Mouse (Mus musculus) telencephalon, adult 2 months (tissue): Measurements from ENCODE around the gene Pex11a.
A peak's percentile ranks its signal among the peaks of the same experiment; 100 is the strongest.
"Not testable (repeated sequence)": the region's sequence is repeated elsewhere in the genome, so short reads cannot be mapped to it uniquely, and the experiment has no call there.

ENCODE experiments used
- DNase-seq: peaks from one replicate; pipeline ENCODE4 v3.0.0-alpha.2; 2011; ENCODE audit warnings: low read depth, low spot score

Pex11a gene

DNA sequence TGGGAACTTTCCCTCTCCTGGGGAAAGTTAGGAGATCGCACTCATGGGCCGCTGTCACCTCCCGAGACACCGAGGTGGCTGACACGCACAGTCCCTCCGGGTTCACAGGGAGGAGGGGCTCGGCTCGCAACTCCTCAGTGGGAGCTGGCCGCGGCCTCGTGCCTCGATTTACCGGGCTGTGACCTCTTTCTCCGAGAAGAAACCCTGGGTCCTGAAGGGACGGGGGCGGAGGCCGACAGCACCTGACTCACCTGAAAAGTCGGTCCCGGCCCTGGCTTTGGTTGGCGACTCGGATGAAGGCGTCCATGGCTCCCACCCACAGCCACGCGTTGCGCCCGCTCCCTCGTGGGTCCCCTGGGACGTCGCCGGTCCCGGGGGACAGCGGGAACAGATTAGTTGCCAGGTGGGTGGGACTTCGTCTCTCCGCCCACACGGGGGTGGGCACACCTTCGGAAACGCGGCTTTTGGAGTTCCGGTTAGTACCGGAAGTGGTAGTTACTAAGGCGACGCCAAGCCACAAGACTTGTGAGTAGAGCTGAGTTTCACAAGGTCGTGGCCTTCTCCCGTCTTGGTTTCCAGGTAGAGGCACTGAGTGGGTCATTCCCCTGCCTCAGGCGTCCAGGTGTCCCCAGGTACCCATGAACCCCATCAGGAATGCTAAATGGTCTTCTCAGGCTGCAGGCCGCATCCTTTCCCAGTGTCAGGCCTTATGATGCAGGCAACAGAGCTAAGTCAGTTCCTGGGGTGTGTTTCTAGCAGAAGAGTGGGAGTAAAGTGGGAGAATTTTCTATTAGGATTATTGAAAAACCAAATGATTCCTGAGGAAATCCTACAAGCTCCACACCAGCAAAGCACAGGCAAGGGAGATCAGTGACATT is at the start of gene Pex11a, which contains the start of gene Wdr93:
Pex11a (minus strand) TSS at position 473 of the 878 bp plus-strand sequence.
Wdr93 (plus strand) TSS at position 505 of the 878 bp plus-strand sequence.
- DNase-seq, result peak; percentile 84

DNA sequence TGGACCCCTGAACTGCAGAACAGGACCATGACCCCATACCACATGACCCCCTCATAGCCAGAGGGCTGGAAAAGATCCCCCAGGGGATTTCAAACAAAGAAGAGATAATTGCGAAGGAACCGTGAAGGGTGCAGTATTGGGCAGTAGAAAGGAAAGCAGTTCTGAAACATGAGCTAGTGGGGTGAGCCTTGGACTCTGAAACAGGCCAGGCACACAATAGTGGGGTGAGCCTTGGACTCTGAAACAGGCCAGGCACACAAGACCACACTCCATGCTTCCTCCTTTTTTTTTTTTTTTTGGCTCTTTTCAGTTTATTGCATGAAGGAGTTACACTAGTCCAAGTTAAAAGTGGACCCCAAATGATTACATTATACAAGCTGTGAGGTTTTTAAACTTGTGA is 46.9 kb upstream of the Pex11a start:
- DNase-seq, result not testable (repeated sequence)

DNA sequence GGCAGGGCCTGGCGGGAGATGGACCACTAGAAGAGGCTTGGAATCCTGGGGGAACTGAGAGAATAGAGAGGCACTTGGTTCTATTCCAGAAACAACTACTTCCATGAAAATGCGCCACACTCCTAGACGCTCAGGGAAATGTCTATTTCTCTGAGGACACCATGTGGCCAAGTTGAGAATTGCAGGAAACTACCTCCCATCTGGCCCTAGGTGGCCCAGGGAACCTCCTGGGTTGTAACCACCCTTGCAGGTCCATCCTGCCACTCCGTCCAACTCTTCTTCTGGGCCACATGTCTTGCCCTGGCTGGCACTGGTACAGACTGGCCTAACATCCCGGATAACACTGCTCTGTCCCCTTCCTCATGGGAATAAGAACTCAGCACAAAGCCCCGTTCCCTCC is 43.4 kb upstream of the Pex11a start:
- peak; percentile 18 for DNase-seq

DNA sequence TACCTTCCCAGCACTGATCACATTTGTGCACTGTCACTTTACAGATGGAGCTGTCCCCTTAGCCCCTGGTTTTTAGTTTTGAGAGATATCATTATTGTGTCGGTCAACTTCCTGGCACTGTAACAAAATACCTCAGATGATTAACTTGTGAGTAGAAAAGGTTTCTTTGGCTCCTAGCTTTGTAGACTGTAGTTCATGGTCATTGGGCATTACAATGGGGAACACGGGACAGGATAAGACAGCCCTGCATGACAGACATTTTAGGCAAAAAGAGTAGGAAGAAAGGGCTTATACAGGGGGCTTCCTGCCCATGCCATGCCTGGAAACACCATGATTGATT is 39.6 kb upstream of the Pex11a start:
- no peak for DNase-seq

DNA sequence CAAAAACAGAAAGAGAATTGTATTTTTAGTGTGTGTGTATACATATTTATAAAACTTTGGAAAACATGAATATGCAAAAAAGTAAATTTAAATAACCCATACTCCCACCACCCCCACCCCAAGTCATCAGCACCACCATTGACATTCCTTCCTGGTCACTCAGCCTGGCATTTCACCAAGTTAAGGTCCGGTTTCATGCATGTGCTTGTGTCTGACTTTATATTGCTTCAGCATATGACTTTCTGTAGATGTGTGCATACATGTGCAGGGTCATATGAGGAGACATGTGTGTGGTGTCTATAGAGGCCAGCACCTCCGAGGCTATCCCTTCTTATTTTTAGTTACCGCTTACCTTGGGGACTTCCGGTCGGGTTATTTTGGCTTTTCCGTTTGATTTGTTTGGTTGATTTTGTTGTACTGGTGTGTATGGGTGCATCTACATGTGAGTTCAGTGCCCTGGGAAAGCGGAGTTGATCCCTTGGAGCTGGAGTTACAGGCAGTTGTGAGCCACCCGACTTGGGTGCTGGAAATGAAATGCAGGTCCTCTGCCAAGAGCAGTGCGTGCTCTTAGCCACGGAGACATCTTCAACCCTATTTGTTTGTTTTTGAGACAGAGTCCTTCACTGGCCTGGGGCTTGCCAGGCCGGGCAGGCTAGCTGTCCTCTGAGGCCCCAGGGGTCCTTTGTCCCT is 39.0 kb upstream of the Pex11a start:
- DNase-seq, result no peak

DNA sequence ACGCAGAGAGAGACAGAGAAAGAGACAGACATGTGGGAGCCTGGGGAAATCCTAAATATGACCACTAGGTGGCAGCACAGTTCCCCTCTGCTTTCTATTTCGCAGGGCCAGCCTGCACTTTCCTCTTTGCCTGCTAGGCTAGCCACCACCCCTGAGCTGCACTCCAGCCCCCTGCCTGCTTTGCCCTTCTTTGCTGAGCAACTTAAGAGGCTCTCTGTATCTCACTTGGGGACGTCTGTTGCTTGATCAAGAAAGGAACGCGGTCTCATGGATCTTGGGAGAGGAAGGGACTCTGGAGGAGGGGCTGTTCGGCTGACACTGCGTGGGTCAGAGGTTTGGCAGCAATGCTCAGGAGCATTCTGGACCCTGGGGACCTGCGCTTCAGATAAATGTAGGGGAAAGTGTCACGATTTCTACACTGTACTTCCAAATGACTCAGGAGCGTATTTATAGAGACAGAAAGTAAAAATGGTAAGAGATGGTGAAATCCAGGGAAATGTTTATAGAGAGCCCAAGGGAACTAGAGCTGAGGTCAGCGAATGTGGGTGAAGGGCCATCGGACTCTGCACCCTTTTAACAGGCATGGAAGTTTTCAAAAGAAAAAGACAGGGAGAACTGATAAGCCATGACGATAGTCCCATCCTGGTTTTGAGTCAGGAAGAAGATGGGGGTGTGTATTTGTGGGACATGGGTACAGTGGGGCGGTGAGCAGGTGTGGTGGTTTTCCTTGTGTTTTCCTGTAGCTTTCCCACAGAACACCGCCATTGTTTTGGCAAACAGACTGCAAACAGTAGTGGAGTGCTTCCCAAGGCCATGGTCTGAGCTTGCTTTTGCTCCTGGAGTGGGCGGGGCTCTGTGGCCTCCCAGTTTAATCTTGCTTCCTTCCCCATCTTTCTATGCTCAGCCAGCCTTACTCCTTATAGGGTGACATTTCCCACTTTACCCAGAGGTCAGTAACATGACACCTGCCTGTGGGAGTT is 38.0 kb upstream of the Pex11a start:
- DNase-seq, result no peak

DNA sequence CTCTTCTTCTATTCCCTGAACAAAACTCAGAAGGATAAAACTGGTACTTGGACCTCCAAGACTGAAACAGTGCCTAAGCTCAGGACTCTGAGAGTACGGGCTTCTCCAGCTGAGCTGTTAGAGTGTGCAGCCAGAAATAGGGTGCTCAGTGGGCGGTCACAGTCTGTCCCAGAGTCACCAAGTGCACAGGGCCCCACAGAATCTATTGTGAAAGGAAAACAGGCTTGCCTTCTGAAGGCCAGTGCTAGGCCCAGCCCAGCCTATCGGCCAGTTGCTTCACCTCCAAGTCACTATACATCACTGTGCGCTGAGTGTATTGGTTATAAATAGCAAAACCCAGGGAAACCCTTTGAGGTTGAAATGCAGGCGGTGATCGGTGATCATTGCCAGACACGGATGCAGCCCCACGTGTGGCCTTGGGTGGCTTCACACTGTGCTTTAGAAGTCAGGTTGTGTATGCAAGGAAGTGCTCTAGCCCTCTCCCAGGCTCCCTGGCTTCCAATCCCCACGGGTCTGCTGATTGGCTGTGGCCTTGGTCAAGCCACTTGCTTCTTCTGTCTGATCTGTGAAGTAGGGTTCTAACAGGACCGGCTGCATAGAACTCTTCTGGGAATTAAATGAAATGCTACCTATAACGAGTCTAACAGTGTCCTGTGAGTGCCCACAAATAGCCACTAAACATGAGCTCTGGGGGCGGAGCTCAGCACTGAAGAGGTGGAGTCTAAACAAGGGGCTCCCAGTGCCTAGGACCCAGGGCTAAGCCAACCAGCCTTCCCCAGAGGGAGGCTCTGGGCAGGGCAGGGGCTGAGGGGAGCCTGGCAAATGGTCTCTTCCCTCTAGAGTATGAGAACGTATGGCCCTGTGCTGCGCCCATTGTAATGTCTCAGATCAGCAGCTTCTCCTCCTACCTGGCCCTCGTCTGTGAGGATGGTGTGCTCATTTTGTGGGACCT is 28.9 kb upstream of the Pex11a start:
- peak; percentile 34 for DNase-seq

DNA sequence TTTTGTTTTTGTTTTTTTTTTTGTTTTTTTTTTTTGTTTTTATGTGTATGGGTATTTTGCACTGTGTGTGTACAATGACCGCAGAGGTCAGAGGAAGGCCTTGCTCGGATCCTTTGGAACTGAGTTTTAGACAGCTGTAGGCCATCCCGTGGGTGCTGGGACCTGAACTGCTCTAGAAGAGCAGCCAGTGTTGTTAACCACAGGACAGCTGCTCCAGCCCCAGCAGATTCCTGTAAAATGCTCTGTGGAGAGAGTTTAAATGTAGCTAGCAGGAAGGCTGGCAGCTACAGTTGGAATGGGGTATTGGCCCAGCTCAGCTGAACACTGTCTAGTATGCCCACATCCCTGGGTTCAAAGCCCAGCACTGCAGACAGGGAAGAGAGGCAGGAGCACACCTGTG is 26.7 kb upstream of the Pex11a start:
- DNase-seq, result no peak

DNA sequence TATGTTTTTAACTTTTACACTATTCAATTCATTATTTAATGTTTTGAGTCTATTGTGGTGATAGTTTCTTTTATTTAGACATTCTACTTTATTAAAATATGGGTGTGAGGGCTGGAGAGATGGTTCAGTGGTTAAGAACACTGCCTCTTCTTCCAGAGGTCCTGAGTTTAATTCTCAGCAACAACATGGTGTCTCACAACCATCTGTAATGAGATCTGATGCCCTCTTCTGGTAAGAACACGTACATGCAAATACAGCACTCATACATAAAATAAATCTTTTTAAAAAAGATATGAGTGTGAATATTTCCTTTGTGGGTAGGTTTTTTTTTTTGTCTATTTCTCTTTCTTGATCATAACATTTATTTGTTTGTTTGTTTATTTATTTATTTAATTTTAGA is 23.1 kb upstream of the Pex11a start:
- no peak for DNase-seq

DNA sequence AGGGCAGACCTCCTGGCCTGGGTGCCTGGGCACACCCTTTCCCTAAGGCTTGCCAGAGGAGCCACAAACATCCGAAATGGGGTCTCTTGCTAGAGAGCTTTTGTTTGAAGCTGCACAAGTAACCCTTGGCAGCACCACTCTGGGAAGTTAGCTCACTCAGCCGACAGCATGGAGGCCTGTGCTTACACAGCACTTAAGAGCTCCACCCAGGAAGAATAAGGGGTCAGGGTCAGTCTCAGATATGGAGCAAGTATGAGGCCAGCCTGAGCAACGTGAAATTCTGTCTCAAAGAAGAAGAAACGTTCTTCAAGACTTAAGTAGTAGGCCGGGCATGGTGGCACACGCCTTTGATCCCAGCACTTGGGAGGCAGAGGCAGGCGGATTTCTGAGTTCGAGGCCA is 19.2 kb upstream of the Pex11a start:
- no peak for DNase-seq

DNA sequence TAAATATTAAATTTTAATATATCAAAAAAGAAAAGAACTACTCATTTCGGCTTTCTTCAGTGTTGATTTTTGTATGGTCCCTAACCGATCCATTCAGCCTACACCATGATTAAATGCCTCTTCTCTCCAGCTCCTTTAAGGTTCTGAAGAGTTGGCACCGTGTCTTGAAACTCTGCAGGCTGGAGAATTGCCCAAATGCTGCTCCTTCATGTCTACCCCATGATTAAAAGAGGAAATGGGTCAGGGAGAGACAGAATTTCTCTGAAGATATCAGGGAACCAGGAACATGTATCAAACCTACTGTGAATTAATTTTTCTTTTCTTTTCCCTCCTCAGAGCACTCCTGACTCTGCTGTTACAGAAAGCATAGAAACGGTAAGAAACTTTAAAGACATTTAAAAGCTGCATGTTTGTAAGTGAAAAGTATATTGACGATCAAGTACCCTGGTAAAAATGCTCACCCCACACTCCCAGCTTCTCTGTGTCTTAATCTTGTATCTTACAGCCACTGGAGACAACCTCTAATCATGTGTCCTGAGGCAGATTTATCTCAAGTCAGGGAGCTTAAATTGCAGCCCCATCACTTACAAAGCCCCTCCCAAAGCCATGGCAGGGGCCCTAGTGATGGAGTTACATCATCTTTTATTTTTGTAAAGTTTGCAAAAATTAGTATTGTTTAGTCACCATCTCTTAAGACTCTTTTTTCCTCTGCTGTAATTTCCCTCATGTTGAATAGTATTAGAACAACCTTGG is 18.4 kb upstream of the Pex11a start:
- no peak for DNase-seq

DNA sequence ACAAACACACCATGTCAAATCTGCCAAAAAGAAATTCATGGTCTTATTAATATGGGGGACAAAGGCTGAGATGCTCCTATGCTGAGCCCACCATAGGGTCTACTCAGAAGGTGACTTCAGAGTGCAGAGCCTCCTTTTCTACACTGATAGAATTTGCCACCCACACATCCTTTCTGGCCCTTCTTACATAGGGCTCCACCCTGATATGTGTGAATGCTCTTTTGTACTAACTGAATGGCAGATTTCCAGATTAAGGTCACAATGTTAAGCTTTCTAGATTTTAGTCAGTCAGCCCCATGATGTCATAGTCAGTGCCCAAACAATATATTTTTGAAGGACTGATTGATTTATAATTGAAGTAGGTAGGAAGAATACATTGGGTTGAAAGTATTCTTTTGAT is 16.8 kb upstream of the Pex11a start:
- no peak for DNase-seq

DNA sequence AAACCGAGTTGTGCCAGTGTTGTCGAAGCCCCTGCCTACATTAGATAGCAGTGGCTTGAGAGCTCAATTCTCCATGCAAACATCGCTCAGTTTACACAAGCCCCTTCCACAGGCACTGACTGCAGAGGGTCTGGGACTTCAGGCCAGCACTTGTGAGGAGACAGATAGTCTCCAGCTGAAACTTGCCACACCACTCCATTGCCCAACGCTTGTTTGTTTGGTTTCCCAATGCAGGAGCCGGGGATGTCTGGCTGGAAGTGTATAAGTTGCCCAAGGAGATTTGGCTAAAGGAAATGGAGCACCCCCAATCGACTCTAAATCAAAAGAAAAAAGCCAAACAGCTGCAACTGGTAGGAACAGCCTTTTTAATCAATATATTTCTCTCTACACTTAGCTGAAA is 15.2 kb upstream of the Pex11a start:
- DNase-seq, result no peak

DNA sequence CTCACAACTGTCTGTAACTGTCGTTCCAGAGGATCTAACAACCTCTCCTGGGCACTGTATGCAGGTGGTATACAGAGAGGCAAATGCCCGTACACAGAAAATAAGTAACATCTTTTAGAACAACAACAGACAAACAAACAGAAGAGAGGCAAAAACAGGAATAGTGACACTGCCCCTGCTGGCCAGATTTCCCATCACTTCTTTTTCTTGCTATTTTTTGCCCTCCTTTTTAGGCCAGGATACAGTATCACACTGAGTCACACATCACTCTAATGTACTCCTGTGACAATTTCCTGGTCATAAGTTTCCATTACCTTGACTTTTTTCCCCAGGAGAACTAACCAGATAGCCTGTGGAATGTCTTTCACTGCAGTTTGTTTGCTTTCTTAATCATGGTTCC is 13.4 kb upstream of the Pex11a start:
- DNase-seq, result no peak

DNA sequence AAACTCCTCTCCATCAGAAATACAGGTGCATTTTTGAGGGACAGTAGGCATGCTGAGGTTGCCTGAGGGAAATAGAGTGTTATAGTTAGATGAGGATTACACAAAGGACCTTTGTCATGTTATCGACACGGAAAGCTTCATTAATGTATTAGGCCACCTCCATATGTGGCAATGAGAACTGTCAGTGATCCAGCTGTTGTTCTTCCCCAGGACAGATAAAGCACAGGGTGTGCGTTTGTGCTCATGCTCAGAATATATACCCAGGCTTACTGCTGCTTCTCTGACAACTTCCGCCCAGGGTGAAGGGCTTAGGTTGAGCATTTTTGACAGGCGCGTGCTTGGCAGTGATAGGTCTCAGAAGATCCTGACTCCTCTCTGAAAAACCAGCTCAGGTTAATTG is 6.6 kb upstream of the Pex11a start:
- DNase-seq, result no peak

DNA sequence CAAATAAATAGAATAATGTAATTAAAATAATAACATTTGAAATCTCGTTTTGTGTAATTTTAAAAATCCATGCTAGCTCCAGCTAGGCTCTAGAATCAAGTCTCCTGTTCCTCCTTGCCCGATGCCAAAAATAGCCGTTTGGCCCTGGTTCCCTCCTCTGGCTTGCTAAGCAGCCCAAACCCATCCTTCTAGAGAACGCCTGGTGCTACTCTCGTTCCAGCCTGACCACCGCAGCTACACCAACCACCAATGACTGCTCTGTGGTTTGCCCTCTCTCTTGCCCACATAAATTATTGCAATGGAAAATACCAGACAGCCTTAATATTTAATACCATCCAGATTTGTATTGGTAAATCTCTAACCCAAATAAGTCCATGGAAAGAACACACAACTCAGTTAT is 4.7 kb upstream of the Pex11a start:
- no peak for DNase-seq

DNA sequence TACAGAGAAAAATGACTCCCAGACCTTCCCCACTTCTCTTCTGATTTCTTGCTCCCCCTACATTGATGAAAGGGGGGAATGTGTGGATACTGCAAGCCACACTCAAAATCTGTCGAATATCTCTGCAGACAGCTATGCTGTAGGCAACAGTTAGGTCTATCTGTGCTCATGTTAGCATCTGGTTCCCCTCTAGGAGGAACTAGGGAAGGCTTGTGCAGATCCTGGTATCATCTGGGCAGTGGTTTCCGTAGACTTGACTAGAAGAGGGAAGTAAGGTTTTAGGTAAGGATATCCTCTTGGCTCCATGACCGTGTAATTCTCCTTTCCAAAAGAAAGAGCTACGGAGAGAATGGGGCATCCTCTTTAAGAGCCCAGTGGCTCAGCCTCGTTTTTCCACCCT is 1.7 kb upstream of the Pex11a start:
- no peak for DNase-seq

DNA sequence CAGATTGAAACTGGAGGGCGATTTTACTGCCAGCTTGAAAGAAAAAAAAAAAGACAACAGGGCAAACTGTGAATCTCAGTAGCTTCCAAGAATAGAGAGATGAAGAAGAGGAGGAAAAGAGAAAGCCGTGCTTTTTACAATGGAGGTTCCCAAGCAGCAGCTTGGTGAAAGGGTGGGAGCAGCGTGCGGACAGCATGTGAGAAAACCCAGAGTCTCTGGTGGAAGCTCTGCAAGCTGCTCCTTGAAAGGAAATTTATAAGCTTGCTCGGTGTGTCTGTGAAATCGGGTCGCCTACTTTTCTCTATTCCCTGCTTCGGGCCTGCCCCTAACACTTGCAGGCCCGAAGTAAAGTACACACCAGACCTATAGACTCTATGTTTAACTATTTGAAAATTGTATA is 1.1 kb upstream of the Pex11a start:
- no peak for DNase-seq

DNA sequence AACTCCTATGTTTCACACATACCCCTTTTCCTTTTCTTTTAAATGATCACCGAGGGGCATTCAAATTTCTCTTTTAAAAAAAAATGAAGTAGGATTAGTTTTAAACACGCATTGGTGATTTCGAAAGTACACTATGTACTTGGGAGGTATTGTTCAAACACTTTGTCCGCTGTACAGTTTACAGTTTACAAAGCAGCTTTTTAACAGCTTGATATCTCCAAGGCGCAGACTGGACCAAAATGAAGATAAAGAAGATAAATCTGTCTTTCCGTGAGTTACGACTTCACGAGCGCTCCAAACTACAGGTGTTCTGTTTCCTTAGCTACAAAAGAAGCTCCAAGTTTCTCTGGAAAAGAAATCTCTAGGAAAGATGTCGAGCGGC is 663 bp downstream of the Pex11a start:
- DNase-seq, result no peak

DNA sequence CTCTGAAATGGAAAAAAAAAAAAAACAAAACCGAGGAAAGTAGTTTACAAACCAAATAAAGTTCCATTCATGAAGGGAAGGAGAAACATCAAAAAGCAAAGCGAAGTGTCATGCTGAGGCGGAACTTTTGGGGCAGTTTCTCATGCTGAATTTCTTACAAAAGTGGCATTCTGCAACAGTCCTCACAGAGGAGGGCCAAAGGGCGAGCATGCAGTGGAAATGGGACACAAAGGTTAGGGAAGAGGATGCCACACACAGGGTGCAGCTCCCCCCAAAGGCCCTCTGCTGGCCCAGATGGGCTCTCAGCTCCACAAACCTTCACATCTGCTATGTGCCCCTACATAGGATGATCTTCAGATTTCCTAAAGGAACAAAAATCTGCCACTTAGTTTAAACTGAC is 2.7 kb downstream of the Pex11a start:
- DNase-seq, result no peak
